Mouse (Mus musculus): ENCODE data around the gene Tmem239.

DNA sequence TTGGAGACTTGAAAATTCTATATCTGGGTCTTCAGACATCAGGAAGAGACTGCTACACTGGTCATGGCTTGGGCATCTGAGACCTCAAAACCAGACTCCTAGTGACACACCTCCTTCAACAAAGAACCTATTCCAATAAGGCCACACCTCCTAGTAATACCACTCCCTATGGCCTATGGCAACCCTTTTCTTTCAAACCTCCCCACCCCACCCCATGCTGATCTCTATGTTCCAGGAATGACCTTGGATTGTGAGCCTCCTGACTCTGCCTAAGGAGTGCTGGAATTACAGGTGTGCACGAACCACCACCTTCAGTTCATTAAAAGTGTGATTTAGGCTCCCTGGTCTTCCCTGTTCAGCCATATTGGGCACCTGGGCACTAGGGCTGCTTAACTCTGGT lies 6.2 kb upstream of the Tmem239 start:
- TF ChIP-seq CTCF (IDR thresholded peaks at IDR 0.05; ENCODE audit: control insufficient read depth, insufficient read depth, insufficient read length) = no peak
- no peak for TF ChIP-seq MYOG (IDR thresholded peaks at IDR 0.05; ENCODE audit: control insufficient read depth, extremely low read depth, insufficient read length)
- no peak for TF ChIP-seq CEBPB (IDR thresholded peaks at IDR 0.05; ENCODE audit: low read depth)
- no peak for TF ChIP-seq USF1 (IDR thresholded peaks at IDR 0.05; ENCODE audit: low read depth)
